Mouse (Mus musculus): ENCODE data around the gene Gm5089. TPM values are rescaled to one million over a fixed set of nuclear protein-coding genes. Genes with fewer than 3 reads are reported as not detected.

Gm5089 gene
- polyA plus RNA-seq, 1 experiment from 2014 or later = 0.23 TPM

DNA sequence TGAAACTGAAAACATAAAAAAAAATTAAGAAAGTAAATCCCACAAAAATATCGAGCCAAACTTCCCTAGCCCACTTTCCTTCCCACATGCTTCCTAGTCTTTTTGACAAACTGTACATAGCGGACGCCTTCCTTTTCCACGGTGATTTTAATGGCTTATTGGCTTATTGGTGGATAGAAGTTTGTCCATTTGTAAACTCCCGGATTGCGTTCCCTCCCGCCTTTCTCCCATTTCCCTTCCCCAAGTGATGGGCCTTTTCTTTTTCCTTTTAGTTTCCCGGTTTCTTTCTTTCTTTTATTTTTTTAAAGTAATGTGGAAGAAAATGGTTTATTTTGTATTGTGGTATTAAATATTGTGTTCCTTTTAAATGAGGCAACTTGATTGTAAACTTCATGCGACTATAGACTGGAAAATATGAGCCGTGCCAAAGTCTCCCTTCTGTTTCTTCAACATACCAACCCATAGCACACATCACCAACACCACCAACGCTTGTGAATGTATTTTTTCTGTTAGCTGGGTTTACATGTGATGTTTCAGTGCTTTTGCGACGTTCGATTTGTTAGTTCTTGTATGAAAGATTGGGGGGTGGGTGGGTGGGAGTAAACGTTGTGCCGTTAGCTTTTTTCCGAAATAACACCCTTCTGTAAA, 28.7 kb upstream of the Gm5089 start:
- Histone ChIP-seq H3K4me2 (ENCODE audit: low read depth) (peak overlapping the region; percentile 72), H3K36me3 (ENCODE audit: control insufficient read depth, insufficient read depth, low read length) (no peaks in the 10 kb centered on the region), H3K4me3 (ENCODE audit: low read depth, low read length) (peak overlapping the region; percentile 75), H3K27ac (ENCODE audit: low read depth, low read length) (no peak overlapping the region), H3K9ac (ENCODE audit: low read length) (peak overlapping the region; percentile 95), H3K27me3 (ENCODE audit: control insufficient read depth, insufficient read depth, low read length) (peaks cover 62% of the 10 kb centered on the region), H3K9me3 (ENCODE audit: control insufficient read depth, low read length) (no peaks in the 10 kb centered on the region), H3K4me1 (ENCODE audit: control insufficient read depth, insufficient read depth, low read length) (peaks cover 10% of the 10 kb centered on the region; the same call in 1 of the 2 replicates)
- WGBS = 10% methylated on average over 17 of the region's 17 CpGs
- ATAC-seq (ENCODE audit: insufficient read depth, low FRiP score, low TSS enrichment) = no peak
- peak; percentile 26 for DNase-seq (ENCODE audit: low spot score)

DNA sequence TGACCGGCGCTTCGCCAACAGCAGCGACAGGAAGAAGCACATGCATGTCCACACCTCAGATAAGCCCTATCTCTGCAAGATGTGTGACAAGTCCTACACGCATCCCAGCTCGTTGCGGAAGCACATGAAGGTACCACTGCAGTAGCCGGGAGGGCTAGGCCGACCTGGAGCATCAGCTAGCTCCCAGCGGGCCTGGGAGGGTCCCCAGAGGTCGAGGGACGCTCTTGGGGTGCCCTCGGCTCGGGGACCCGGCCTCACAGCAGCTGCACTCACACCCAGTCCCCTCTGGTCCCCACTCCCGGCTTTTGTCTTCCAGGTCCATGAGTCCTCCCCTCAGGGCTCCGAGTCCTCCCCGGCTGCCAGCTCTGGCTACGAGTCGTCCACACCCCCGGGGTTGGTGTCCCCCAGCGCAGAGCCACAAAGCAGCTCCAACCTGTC, 27.7 kb upstream of the Gm5089 start:
- Histone ChIP-seq H3K4me2 (ENCODE audit: low read depth) (peak overlapping the region; percentile 72), H3K27me3 (ENCODE audit: control insufficient read depth, insufficient read depth, low read length) (peaks cover 57% of the 10 kb centered on the region), H3K27ac (ENCODE audit: low read depth, low read length) (peak overlapping the region; percentile 53; the same call in 1 of the 2 replicates), H3K9ac (ENCODE audit: low read length) (peak overlapping the region; percentile 95), H3K36me3 (ENCODE audit: control insufficient read depth, insufficient read depth, low read length) (no peaks in the 10 kb centered on the region), H3K9me3 (ENCODE audit: control insufficient read depth, low read length) (no peaks in the 10 kb centered on the region), H3K4me3 (ENCODE audit: low read depth, low read length) (peak overlapping the region; percentile 75), H3K4me1 (ENCODE audit: control insufficient read depth, insufficient read depth, low read length) (peaks cover 14% of the 10 kb centered on the region; the same call in 1 of the 2 replicates)
- under 1% methylated on average over 22 of the region's 22 CpGs for WGBS
- ATAC-seq (ENCODE audit: insufficient read depth, low FRiP score, low TSS enrichment) = no peak
- peak; percentile 71 for DNase-seq (ENCODE audit: low spot score)

DNA sequence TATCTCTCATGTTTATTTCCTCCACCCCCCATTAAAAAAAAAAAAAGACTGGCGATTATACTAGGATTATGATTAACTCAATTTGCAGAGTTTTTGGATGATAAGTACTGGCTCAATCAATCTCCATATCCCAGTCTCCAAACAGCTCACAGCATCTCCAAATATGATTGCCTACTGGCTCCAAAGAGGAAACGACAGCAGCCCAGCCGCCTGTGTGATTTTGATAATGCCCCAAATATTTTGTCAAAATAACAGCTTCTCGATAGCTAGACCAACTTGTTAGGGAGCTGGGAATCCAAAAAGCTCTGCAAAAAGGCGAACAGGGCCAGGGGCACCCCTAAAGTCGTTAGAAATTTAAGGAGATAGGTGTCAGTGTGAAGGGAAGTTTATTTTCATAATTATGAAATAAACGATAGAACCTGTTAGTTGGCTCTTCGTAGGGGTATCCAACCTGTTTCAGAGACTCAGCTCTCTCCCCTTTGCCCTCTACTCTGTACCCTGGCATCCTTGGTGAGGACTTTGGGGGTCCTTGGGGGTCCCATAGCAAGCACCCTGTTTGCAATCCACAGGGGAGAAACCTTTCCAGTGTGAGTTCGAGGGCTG, 27.2 kb upstream of the Gm5089 start:
- Histone ChIP-seq H3K27ac (ENCODE audit: low read depth, low read length) (peak overlapping the region; percentile 67), H3K4me1 (ENCODE audit: control insufficient read depth, insufficient read depth, low read length) (peaks cover 15% of the 10 kb centered on the region; the same call in 1 of the 2 replicates), H3K4me2 (ENCODE audit: low read depth) (peak overlapping the region; percentile 72), H3K4me3 (ENCODE audit: low read depth, low read length) (peak overlapping the region; percentile 75), H3K27me3 (ENCODE audit: control insufficient read depth, insufficient read depth, low read length) (peaks cover 57% of the 10 kb centered on the region), H3K9me3 (ENCODE audit: control insufficient read depth, low read length) (no peaks in the 10 kb centered on the region), H3K9ac (ENCODE audit: low read length) (peak overlapping the region; percentile 95), H3K36me3 (ENCODE audit: control insufficient read depth, insufficient read depth, low read length) (no peaks in the 10 kb centered on the region)
- ATAC-seq (ENCODE audit: insufficient read depth, low FRiP score, low TSS enrichment) (no peak), DNase-seq (ENCODE audit: low spot score) (no peak)
- 2% methylated on average over 9 of the region's 9 CpGs for WGBS

DNA sequence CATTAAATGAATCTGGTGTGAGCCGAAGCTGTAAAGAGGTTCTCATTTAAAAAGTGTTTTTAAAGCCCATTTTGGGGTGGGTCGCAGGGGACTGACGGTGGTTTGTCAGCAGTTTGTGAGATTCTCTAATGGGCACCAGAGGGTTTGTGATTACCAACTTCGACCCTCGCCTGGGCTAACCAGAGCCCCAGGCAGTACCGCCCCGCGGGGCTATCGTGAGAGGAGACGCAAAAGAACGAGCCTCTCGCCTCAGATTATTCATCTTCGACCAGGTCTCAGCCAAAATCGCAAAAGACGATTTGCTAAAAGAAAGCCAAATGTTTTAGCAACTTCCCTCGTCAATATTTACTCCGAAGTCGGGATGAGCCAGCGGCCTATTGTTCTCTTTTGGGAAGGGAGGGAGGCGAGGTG, 26.4 kb upstream of the Gm5089 start:
- Histone ChIP-seq H3K4me1 (ENCODE audit: control insufficient read depth, insufficient read depth, low read length) (peaks cover 15% of the 10 kb centered on the region; the same call in 1 of the 2 replicates), H3K9me3 (ENCODE audit: control insufficient read depth, low read length) (no peaks in the 10 kb centered on the region), H3K4me3 (ENCODE audit: low read depth, low read length) (peak overlapping the region; percentile 75), H3K9ac (ENCODE audit: low read length) (peak overlapping the region; percentile 95), H3K4me2 (ENCODE audit: low read depth) (peak overlapping the region; percentile 72), H3K27ac (ENCODE audit: low read depth, low read length) (peak overlapping the region; percentile 98), H3K27me3 (ENCODE audit: control insufficient read depth, insufficient read depth, low read length) (peaks cover 51% of the 10 kb centered on the region), H3K36me3 (ENCODE audit: control insufficient read depth, insufficient read depth, low read length) (no peaks in the 10 kb centered on the region)
- WGBS = under 1% methylated on average over 20 of the region's 20 CpGs
- ATAC-seq (ENCODE audit: insufficient read depth, low FRiP score, low TSS enrichment) (no peak), DNase-seq (ENCODE audit: low spot score) (peak; percentile 40)

DNA sequence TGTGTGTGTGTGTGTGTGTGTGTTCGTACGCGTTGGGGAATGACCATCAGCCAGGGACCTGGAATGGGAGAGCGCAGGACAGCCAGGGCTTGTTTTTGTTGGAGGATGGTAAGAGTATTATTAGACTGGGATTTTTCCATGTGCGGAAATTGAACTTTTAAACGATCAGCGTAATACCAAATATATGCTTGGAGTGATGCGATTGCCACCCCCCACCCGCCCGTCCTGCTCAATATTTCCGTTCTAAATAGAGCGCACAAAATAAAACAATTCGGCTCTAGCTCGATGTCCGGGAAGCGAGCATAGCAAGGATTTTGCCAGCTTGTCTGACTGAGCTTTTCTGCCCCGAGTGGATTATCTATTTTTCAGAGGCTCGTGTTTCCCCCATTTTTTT, 25.9 kb upstream of the Gm5089 start:
- DNase-seq (ENCODE audit: low spot score) (no peak), ATAC-seq (ENCODE audit: insufficient read depth, low FRiP score, low TSS enrichment) (no peak)
- WGBS = under 1% methylated on average over 18 of the region's 18 CpGs
- H3K36me3 ChIP-seq (ENCODE audit: control insufficient read depth, insufficient read depth, low read length) = no peaks in the 10 kb centered on the region
- H3K9ac ChIP-seq (ENCODE audit: low read length) = peak overlapping the region; percentile 95
- peak overlapping the region; percentile 98 for H3K27ac ChIP-seq (ENCODE audit: low read depth, low read length)
- H3K27me3 ChIP-seq (ENCODE audit: control insufficient read depth, insufficient read depth, low read length) = peaks cover 47% of the 10 kb centered on the region
- H3K4me3 ChIP-seq (ENCODE audit: low read depth, low read length) = peak overlapping the region; percentile 75
- H3K4me1 ChIP-seq (ENCODE audit: control insufficient read depth, insufficient read depth, low read length) = peaks cover 15% of the 10 kb centered on the region; the same call in 1 of the 2 replicates
- no peaks in the 10 kb centered on the region for H3K9me3 ChIP-seq (ENCODE audit: control insufficient read depth, low read length)
- peak overlapping the region; percentile 72 for H3K4me2 ChIP-seq (ENCODE audit: low read depth)

DNA sequence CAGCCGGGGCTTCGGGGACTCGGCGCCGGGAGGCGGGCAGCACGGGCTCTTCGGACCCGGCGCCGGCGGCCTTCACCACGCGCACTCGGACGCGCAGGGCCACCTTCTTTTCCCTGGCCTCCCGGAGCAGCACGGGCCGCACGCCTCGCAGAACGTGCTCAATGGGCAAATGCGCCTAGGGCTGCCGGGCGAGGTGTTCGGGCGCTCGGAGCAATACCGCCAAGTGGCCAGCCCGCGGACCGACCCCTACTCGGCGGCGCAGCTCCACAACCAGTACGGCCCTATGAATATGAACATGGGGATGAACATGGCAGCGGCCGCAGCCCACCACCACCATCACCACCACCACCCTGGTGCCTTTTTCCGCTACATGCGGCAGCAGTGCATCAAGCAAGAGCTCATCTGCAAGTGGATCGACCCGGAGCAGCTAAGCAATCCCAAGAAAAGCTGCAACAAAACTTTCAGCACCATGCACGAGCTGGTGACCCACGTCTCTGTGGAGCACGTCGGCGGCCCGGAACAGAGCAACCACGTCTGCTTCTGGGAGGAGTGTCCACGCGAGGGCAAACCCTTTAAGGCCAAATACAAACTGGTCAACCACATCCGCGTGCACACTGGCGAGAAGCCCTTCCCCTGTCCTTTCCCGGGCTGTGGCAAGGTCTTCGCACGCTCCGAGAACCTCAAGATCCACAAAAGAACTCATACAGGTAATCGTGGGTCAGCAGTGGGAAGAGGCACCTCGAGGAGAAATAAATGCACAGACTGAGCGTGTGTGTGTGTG, 25.3 kb upstream of the Gm5089 start:
- WGBS = under 1% methylated on average over 62 of the region's 62 CpGs
- DNase-seq (ENCODE audit: low spot score) (peak; percentile 66), ATAC-seq (ENCODE audit: insufficient read depth, low FRiP score, low TSS enrichment) (no peak)
- Histone ChIP-seq H3K27ac (ENCODE audit: low read depth, low read length) (peak overlapping the region; percentile 98), H3K27me3 (ENCODE audit: control insufficient read depth, insufficient read depth, low read length) (peaks cover 47% of the 10 kb centered on the region), H3K9ac (ENCODE audit: low read length) (peak overlapping the region; percentile 95), H3K9me3 (ENCODE audit: control insufficient read depth, low read length) (no peaks in the 10 kb centered on the region), H3K4me1 (ENCODE audit: control insufficient read depth, insufficient read depth, low read length) (peaks cover 15% of the 10 kb centered on the region; the same call in 1 of the 2 replicates), H3K36me3 (ENCODE audit: control insufficient read depth, insufficient read depth, low read length) (no peaks in the 10 kb centered on the region), H3K4me3 (ENCODE audit: low read depth, low read length) (peak overlapping the region; percentile 75), H3K4me2 (ENCODE audit: low read depth) (peak overlapping the region; percentile 72)

DNA sequence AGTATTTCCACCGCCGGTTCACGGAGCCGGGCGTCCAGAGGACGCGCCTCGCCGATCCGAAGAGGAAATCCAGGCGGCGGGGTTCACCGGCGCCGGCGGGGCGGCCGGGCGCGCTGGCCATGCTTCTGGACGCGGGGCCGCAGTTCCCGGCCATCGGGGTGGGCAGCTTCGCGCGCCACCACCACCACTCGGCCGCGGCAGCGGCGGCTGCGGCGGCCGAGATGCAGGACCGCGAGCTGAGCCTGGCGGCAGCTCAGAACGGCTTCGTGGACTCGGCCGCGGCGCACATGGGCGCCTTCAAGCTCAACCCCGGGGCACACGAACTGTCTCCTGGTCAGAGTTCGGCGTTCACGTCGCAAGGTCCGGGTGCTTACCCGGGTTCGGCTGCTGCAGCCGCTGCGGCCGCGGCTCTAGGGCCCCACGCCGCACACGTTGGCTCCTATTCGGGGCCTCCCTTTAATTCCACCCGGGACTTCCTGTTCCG, 24.7 kb upstream of the Gm5089 start:
- ATAC-seq (ENCODE audit: insufficient read depth, low FRiP score, low TSS enrichment) (0 out of 2 replicates have a peak, but pooled peaks have one; percentile 12), DNase-seq (ENCODE audit: low spot score) (peak; percentile 65)
- Histone ChIP-seq H3K9ac (ENCODE audit: low read length) (peak overlapping the region; percentile 95), H3K36me3 (ENCODE audit: control insufficient read depth, insufficient read depth, low read length) (no peaks in the 10 kb centered on the region), H3K4me3 (ENCODE audit: low read depth, low read length) (peak overlapping the region; percentile 75), H3K4me2 (ENCODE audit: low read depth) (peak overlapping the region; percentile 72), H3K4me1 (ENCODE audit: control insufficient read depth, insufficient read depth, low read length) (peaks cover 15% of the 10 kb centered on the region; the same call in 1 of the 2 replicates), H3K27ac (ENCODE audit: low read depth, low read length) (peak overlapping the region; percentile 98), H3K9me3 (ENCODE audit: control insufficient read depth, low read length) (no peaks in the 10 kb centered on the region), H3K27me3 (ENCODE audit: control insufficient read depth, insufficient read depth, low read length) (peaks cover 49% of the 10 kb centered on the region)
- WGBS = under 1% methylated on average over 58 of the region's 65 CpGs

DNA sequence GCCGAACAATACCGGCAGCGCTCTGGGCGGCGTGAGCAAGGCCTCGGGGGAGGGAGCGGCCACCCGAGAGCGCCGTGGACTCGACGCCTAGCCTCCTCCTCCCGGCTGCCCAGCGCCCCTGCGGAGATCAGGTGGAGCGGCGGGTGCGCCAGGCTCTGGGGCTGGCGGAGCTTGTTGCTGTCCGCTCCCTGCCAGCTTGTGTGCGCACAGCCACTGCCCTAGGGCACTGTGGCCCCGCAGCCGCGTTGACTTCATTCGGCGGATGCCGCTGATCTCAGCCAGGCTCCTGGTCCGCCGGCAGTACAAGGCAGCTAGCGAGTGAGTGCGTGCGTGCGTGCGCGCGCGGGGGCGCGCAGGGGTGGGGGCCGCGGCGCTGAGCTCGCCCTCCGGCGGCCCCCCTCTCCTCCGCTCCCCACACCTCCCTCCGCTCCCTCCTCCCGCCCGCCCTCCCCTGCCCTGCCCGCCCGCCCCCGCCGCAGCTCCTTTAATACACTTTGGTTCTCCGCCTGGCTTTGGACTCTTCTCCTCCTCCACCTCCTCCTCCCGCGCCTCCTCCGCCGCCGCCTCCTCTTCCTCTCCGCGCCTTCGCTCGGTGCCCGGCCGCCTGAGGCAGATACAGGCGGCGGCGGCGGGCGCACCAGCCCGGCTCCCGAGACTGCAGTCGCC, 24.1 kb upstream of the Gm5089 start, which contains the start of gene Zic2:
Gene Zic2 (plus strand): TSS at position 545 of the 666 bp plus-strand sequence.
- Histone ChIP-seq H3K27ac (ENCODE audit: low read depth, low read length) (peak within 1 kb of the TSS; percentile 98), H3K9ac (ENCODE audit: low read length) (peak within 1 kb of the TSS; percentile 95), H3K4me2 (ENCODE audit: low read depth) (peak within 1 kb of the TSS; percentile 72), H3K4me3 (ENCODE audit: low read depth, low read length) (peak within 1 kb of the TSS; percentile 75), H3K36me3 (ENCODE audit: control insufficient read depth, insufficient read depth, low read length) (no peaks in the 10 kb centered on the region), H3K27me3 (ENCODE audit: control insufficient read depth, insufficient read depth, low read length) (peaks cover 46% of the 10 kb centered on the region), H3K4me1 (ENCODE audit: control insufficient read depth, insufficient read depth, low read length) (peaks cover 15% of the 10 kb centered on the region; the same call in 1 of the 2 replicates), H3K9me3 (ENCODE audit: control insufficient read depth, low read length) (no peaks in the 10 kb centered on the region)
- ATAC-seq (ENCODE audit: insufficient read depth, low FRiP score, low TSS enrichment) (peak; percentile 66), DNase-seq (ENCODE audit: low spot score) (peak; percentile 88)
- WGBS = under 1% methylated on average over 47 of the region's 73 CpGs
